Mouse (Mus musculus): ENCODE results near the gene Tub.

Tub gene

GRCm38 (mm10) chr7:109029961-109030465 is 79.9 kb downstream of the Tub start:
- DNase-seq (ENCODE audit: low spot score in 2 of 2) = peak in 1 of 2 experiments; percentile 44

DNA sequence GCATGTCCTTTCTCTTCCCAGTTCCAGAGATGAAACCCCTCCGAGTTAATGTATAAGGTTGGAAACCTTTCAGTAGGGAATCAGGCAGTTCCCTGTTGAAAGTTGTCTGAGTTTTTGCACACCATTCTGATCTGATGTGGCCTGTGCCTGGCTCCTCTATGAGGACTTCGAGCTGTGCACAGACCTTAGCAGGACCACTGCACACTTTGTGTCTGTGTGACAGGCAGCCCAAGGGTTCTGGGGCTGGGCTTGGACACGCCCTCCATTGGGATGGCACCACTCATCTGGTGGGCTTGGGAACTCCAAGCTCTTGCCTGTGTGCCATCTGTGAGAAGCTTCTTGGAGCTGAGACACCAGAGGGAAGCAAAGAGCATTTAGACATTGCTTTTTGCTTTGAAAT is 81.2 kb downstream of the Tub start:
- peak in 1 of 2 experiments; percentile 43 for DNase-seq (ENCODE audit: low spot score in 2 of 2)

GRCm38 (mm10) chr7:109032054-109032453 is 81.9 kb downstream of the Tub start:
- DNase-seq (ENCODE audit: low spot score in 2 of 2) = peak in 1 of 2 experiments; percentile 25

GRCm38 (mm10) chr7:109038121-109038735 is 88.1 kb downstream of the Tub start:
- no peak for DNase-seq (ENCODE audit: low spot score in 2 of 2)

- no peak for DNase-seq (ENCODE audit: low spot score in 2 of 2)
Observed at GRCm38 (mm10) chr7:109038987-109039386, 88.8 kb downstream of the Tub start.

GRCm38 (mm10) chr7:109039445-109039844 is 89.3 kb downstream of the Tub start:
- no peak for DNase-seq (ENCODE audit: low spot score in 2 of 2)

DNA sequence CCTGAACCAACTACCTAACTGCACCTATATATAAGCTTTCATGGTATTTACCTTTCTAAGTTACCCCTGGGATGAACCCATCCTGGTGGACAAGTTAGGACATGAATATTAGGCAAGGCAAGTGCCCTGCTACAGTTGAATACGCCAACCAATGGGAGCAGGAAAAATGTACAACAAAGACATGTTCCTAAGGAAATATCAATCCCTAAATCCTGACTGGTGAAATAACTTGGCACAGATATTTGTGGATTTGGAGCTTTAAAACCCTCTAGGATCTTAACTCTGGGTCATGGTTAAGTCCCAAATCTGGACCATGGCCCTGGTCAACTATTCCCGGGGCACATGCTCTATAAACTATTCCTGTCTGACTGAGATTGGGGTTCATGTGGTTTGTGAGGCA is 95.7 kb downstream of the Tub start:
- DNase-seq (ENCODE audit: low spot score in 2 of 2) = no peak

DNA sequence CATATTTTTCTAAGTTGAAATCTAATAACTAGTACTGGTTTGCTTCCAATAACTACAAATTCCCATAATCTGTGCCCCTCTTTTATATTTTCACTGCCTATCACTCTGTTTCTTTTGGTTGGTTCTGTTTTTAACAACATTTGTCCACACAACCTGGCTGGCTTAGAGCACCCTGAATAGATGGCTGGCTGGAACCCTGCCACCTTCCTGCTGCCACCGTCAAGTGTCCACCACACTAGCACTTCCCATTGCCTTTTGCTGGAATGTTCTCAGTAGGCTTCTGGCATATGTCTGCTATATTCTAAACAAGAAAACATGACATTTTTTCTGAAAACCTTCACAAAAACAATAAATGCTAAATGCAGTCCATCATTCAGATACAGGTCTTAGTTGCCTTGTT is 100.7 kb downstream of the Tub start:
- DNase-seq (ENCODE audit: low spot score in 2 of 2) = no peak

DNA sequence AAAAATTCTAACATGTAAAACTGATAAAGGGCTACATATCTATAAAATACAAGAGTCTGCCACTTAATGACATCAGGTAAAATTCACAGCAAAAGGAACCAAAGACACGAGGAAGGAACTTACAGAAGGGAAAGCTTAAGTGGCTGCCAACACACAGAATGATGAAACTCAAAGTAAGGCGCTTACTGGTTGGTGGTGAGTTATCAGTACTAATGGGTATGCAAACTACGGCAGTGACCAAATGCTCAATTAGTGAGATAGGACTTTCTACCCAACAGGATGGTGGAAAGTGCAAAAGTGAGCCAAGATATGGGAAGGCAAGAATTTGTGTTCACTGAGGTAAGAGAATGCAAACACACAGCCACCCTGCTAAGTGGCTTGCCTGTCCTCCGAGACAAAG is 109.4 kb downstream of the Tub start:
- no peak for DNase-seq (ENCODE audit: low spot score in 2 of 2)

DNA sequence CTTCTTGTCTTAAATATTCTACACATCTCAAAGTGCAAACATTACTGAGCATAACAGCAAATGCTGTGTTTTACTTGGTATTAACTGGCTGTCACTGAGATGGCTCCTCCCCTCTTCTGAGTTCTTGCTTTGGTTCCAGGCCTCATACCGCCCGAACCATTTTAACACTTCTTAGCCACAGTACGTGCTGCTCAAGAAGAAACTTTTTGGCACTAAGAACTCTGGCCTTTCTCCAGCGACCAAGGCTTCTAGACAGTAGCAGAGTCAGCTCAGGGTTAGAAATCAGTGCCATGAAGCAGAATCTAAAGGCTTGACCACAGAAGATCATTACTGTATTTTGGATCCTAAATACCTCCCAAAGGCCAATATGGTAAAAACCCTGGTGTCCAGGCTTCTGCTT is 119.5 kb downstream of the Tub start:
- no peak for DNase-seq (ENCODE audit: low spot score in 2 of 2)

- no peak for DNase-seq (ENCODE audit: low spot score in 2 of 2)
Observed at GRCm38 (mm10) chr7:109072326-109072725, 122.2 kb downstream of the Tub start.

DNA sequence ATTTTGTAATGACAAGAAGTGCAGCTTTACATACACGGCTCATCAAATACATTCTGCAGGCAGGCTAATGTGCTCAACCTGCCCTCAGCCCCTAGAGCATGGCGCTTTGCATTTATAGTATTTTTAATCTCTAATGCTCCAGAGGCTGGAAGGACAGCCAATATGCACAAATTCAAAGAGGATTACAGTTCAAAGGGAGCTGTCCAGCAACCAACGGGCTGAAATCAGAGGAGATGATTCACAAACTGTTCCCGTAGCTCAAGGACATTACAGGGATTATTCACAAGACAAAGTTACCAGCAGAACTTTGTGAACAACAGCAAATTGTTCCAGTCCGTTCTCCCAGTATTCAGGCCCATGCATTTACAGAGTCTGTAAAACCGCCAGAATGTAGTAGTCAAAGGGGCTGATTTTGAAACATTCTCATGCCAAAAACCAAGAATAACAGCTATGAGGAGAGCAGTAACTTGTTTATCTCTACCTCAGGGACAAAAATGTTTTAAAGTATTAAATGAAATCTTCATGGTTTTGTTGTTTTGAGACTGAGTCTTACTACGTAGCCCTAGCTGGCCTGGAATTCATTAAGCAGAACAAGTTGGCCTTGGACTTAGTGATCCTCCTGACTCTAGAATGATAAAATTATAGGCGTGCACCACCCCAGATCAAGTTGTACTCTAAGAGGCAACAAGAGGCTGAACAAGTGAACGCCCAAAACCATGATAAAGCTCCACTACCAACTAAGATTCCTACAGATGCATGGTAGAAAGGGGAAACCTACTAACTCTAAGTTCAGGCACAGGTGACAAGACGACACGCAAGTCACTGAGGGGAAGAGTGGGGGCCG is 132.4 kb downstream of the Tub start:
- DNase-seq (ENCODE audit: low spot score in 2 of 2) = no peak

- no peak for DNase-seq (ENCODE audit: low spot score in 2 of 2)
Observed at GRCm38 (mm10) chr7:109083113-109083812, 133.1 kb downstream of the Tub start, which contains the start of gene Ric3. Gene Ric3 (minus strand): TSS chr7:109083331.

DNA sequence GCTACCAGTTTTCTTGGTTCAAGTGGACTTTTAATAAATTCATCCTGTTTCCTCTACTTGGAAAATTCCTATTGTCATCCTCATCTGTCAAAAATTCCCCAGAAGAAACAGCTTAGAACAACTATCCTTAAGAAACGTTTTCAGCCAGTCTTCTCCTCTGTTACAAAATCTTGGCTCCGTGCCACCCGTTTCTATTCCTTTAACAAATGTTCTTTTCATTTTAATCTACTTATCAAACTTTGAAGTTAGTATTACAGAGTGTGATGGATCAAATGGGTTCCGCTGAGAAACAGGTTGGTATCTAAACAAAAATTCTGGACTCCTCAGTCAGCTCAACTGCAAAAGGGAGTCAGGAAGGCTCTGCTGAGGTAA is 133.7 kb downstream of the Tub start:
- no peak for DNase-seq (ENCODE audit: low spot score in 2 of 2)
